8 mouse cellular contexts compared by ENCODE assay signal in the genomic region with DNA sequence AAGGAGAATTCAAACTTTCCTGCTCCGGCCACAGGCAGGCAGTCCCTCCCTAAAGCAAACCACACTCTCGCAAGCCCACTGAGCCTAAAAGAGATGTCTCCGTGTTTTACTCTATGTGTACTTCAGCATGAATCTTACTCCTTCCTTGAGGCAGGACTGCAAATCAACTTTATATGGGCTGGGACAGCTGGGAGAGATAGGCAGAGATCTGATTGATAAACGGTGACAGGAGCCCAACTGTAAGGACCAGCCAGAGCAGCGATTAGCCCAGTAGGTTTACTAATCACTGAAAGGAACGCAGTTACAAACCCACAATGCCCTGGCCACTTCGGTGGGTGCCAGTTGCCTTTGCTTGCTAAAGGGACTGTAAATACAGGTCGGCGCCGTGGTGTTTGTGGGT. TPM values are rescaled to one million over a fixed set of nuclear protein-coding genes. Genes with fewer than 3 reads are reported as not detected.
DNase-seq lines count a peak whose midpoint lies in the region; ATAC-seq and TF ChIP-seq lines count a peak whose summit lies in the region.

No protein-coding gene starts in this region.

- TF ChIP-seq CTCF in liver, adult 2 months (IDR thresholded peaks at IDR 0.05; ENCODE audit: low read depth, low read length) = no peak
- TF ChIP-seq CTCF in cerebellum, adult 2 months (IDR thresholded peaks at IDR 0.05; ENCODE audit: borderline replicate concordance, insufficient read depth, low read depth, low read length) = no peak

- no peak for TF ChIP-seq POLR2A in liver, adult 2 months (IDR thresholded peaks at IDR 0.05; ENCODE audit: extremely low read depth, insufficient read depth, low read length)
- TF ChIP-seq POLR2A in limb, embryonic 14.5 days (IDR thresholded peaks at IDR 0.05; ENCODE audit: borderline replicate concordance, extremely low read depth, insufficient read depth, insufficient read length) = no peak
- no peak for TF ChIP-seq POLR2A in cerebellum, adult 2 months (IDR thresholded peaks at IDR 0.05; ENCODE audit: borderline replicate concordance, insufficient read depth, low read length)

- no peaks in the 10 kb centered on the region for H3K79me2 ChIP-seq in liver, adult 2 months (ENCODE audit: control insufficient read depth, insufficient read depth, low read length)

- H3K27ac ChIP-seq in liver, adult 2 months (replicated peaks; ENCODE audit: insufficient read depth, low read depth, low read length) = no peak overlapping the region
- H3K27ac ChIP-seq in forebrain, embryonic 11.5 days (ENCODE audit: low read depth, low read length) = no peak overlapping the region
- no peak overlapping the region for H3K27ac ChIP-seq in limb, embryonic 14.5 days (replicated peaks; ENCODE audit: low read depth, low read length)
- H3K27ac ChIP-seq in neural tube, embryonic 15.5 days (replicated peaks) = no peak overlapping the region
- no peak overlapping the region for H3K27ac ChIP-seq in cerebellum, adult 2 months (ENCODE audit: insufficient read depth, low read length)

- H3K4me1 ChIP-seq in liver, adult 2 months (ENCODE audit: control insufficient read depth, insufficient read depth, low read length) = no peaks in the 10 kb centered on the region
- no peaks in the 10 kb centered on the region; the same call in 1 of the 2 replicates for H3K4me1 ChIP-seq in forebrain, embryonic 11.5 days (replicated peaks; ENCODE audit: control insufficient read depth, insufficient read depth, low read length)
- H3K4me1 ChIP-seq in limb, embryonic 14.5 days (ENCODE audit: control insufficient read depth, insufficient read depth, low read length) = no peaks in the 10 kb centered on the region
- no peaks in the 10 kb centered on the region for H3K4me1 ChIP-seq in neural tube, embryonic 15.5 days
- H3K4me1 ChIP-seq in cerebellum, adult 2 months (ENCODE audit: control insufficient read depth, insufficient read depth, low read length) = no peaks in the 10 kb centered on the region

- peak overlapping the region; percentile 43 for H3K9ac ChIP-seq in liver, adult 2 months (ENCODE audit: low read depth, low read length)
- H3K9ac ChIP-seq in forebrain, embryonic 11.5 days (ENCODE audit: low read length) = peak overlapping the region; percentile 16; the same call in 1 of the 2 replicates
- peak overlapping the region; percentile 36; the same call in 1 of the 2 replicates for H3K9ac ChIP-seq in limb, embryonic 14.5 days (ENCODE audit: low read depth, low read length, severe bottlenecking)
- H3K9ac ChIP-seq in neural tube, embryonic 15.5 days (replicated peaks) = no peak overlapping the region

- H3K4me2 ChIP-seq in forebrain, embryonic 11.5 days (ENCODE audit: low read depth, low read length, severe bottlenecking) = peak overlapping the region; percentile 39
- H3K4me2 ChIP-seq in limb, embryonic 14.5 days (replicated peaks; ENCODE audit: low read depth, low read length, severe bottlenecking) = peak overlapping the region; percentile 41
- peak overlapping the region; percentile 39 for H3K4me2 ChIP-seq in neural tube, embryonic 15.5 days

- ATAC-seq in forebrain, embryonic 11.5 days (replicated peaks; ENCODE audit: low FRiP score) = no peak
- no peak for ATAC-seq in limb, embryonic 14.5 days (ENCODE audit: low FRiP score, low read depth)
- ATAC-seq in neural tube, embryonic 15.5 days (ENCODE audit: low FRiP score) = no peak
- ATAC-seq in monocyte, adult 5-6 weeks (replicated peaks; ENCODE audit: insufficient number of reproducible peaks, low FRiP score, low TSS enrichment, poor library complexity, severe bottlenecking) = no peak

- DNase-seq in liver, adult 2 months (ENCODE audit: extremely low read depth, low read depth, low spot score) = peak; percentile 7
- DNase-seq in liver = no peak
- no peak for DNase-seq in forebrain, embryonic 11.5 days (ENCODE audit: low spot score)
- DNase-seq in limb, embryonic 14.5 days (ENCODE audit: low spot score) = no peak
- DNase-seq in cerebellum, adult 11-12 months = no peak
- no peak for DNase-seq in cerebellum, adult 2 months

- H3K9me3 ChIP-seq in forebrain, embryonic 11.5 days (ENCODE audit: control insufficient read depth, low read length) = no peaks in the 10 kb centered on the region
- H3K9me3 ChIP-seq in limb, embryonic 14.5 days (ENCODE audit: control insufficient read depth, low read length) = no peaks in the 10 kb centered on the region
- no peaks in the 10 kb centered on the region for H3K9me3 ChIP-seq in neural tube, embryonic 15.5 days (replicated peaks)

- H3K36me3 ChIP-seq in liver, adult 2 months (ENCODE audit: control insufficient read depth, insufficient read depth, low read length) = no peaks in the 10 kb centered on the region
- no peaks in the 10 kb centered on the region for H3K36me3 ChIP-seq in forebrain, embryonic 11.5 days (ENCODE audit: control insufficient read depth, insufficient read depth, low read length)
- no peaks in the 10 kb centered on the region for H3K36me3 ChIP-seq in limb, embryonic 14.5 days (ENCODE audit: control insufficient read depth, insufficient read depth, low read length)
- H3K36me3 ChIP-seq in neural tube, embryonic 15.5 days = no peaks in the 10 kb centered on the region

- WGBS in liver, adult 2 months = 15% methylated on average over 10 of the region's 10 CpGs
- 34% methylated on average over 10 of the region's 10 CpGs for WGBS in forebrain, embryonic 11.5 days
- WGBS in limb, embryonic 14.5 days = 31% methylated on average over 10 of the region's 10 CpGs
- WGBS in neural tube, embryonic 15.5 days = 37% methylated on average over 10 of the region's 10 CpGs
- WGBS in cerebellum, adult 2 months = 43% methylated on average over 10 of the region's 10 CpGs

- peak overlapping the region; percentile 34; the same call in 1 of the 2 replicates for H3K4me3 ChIP-seq in liver, adult 2 months (ENCODE audit: insufficient read depth, low read depth, low read length)
- H3K4me3 ChIP-seq in forebrain, embryonic 11.5 days (ENCODE audit: low read depth, low read length) = peak overlapping the region; percentile 19; the same call in 1 of the 2 replicates
- H3K4me3 ChIP-seq in limb, embryonic 14.5 days (replicated peaks; ENCODE audit: low read length) = peak overlapping the region; percentile 15; the same call in 1 of the 2 replicates
- H3K4me3 ChIP-seq in neural tube, embryonic 15.5 days (replicated peaks) = 0 out of 2 replicates have a peak overlapping the region, but pooled peaks have one; percentile 3
- no peak overlapping the region for H3K4me3 ChIP-seq in cerebellum, adult 2 months (replicated peaks; ENCODE audit: insufficient read depth, low read depth, low read length)

- 0 out of 2 replicates have a peak, but pooled peaks cover 2% of the 10 kb centered on the region for H3K27me3 ChIP-seq in liver, adult 2 months (ENCODE audit: control insufficient read depth, insufficient read depth, low read length)
- H3K27me3 ChIP-seq in forebrain, embryonic 11.5 days (ENCODE audit: control insufficient read depth, insufficient read depth, low read length) = no peaks in the 10 kb centered on the region
- H3K27me3 ChIP-seq in limb, embryonic 14.5 days (ENCODE audit: control insufficient read depth, insufficient read depth, low read length) = no peaks in the 10 kb centered on the region
- no peaks in the 10 kb centered on the region for H3K27me3 ChIP-seq in neural tube, embryonic 15.5 days (replicated peaks)
- no peaks in the 10 kb centered on the region for H3K27me3 ChIP-seq in cerebellum, adult 2 months (ENCODE audit: control insufficient read depth, insufficient read depth, low read length)

RNA-seq across cellular contexts. Expression of a gene that starts 35.5 kb away (rescaled TPM):
- total RNA-seq in liver, adult 2 months (2014; rRNA removed) = 8.4 and 14.2 TPM in 2 replicates
- polyA plus RNA-seq in liver, adult 2 months (2012; rRNA removed) = 37.4 and 39.5 TPM in 2 replicates
- polyA plus RNA-seq in forebrain, embryonic 11.5 days (2014; fragmentation: Nextera tagmentation; extraction: Ambion mirVana) = not detected in 2 replicates
- polyA plus RNA-seq in limb, embryonic 14.5 days (2012; rRNA removed) = not detected in 2 replicates
- not detected in 2 replicates for polyA plus RNA-seq in limb, embryonic 14.5 days (2014; fragmentation: Nextera tagmentation; extraction: Ambion mirVana)
- polyA plus RNA-seq in neural tube, embryonic 15.5 days (2015; fragmentation: Nextera tagmentation; extraction: Ambion mirVana) = not detected in 2 replicates
- total RNA-seq in monocyte, adult 5-6 weeks (2017) = not detected in 3 replicates
- polyA plus RNA-seq in cerebellum, adult 2 months (2012; rRNA removed) = 5.8 and 6.6 TPM in 2 replicates
